Mouse (Mus musculus): ENCODE measurements around the gene Wrb. TPM values are rescaled to one million over a fixed set of nuclear protein-coding genes. Genes with fewer than 3 reads are reported as not detected.
A peak's percentile ranks its signal among the peaks of the same experiment; 100 is the strongest.
"Not testable (repeated sequence)": the region's sequence is repeated elsewhere in the genome, so short reads cannot be mapped to it uniquely, and the experiment has no call there.

Gene Wrb
- polyA plus RNA-seq, 1 experiment from 2014 or later, result 49.1 TPM

DNA sequence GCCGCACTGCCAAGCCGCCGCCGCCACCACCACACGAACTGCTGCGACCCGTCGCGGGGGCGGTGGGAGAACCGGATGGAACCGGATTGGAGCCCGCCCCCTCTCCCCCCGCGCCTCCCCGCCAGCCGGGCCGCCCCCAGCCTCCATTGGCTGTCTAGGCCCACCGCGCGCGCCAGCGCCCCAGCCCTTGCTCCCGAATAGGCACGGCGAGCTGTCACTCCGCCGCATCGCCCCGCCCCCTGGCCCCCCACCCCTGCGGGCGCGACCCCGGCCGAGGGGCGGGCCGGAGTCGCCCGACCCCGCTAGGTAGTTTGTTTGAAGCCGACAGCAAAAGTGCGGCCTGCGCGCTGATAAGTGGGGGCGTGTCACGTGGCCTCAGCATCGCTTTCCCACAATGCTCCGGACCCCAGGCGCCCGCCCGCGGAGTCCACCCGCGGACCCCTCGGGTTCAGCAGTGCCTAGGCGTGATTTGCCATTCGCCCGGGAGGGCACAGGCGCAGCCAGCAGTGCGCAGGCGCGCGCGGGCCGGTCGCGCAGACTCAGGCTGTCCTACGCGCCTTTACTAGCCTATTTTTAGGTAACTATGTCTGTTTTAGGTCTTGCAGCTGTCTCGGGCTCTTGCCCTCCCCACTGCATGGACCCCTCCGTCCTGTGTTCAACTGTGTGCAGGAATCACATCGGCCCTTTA lies 17.4 kb upstream of the Wrb start, which contains the start of gene Hmgn1:
Hmgn1 (minus strand) TSS at position 73 of the 688 bp plus-strand sequence.
- WGBS, result under 1% methylated on average over 55 of the region's 72 CpGs
- peak; percentile 98 for ATAC-seq (ENCODE audit: insufficient number of reproducible peaks, low FRiP score, low TSS enrichment, low read depth)
- Histone ChIP-seq H3K9ac (peak within 1 kb of the TSS; percentile 90), H3K4me1 (peaks cover 20% of the 10 kb centered on the region), H3K4me2 (peak within 1 kb of the TSS; percentile 67), H3K4me3 (peak within 1 kb of the TSS; percentile 95), H3K27me3 (no peaks in the 10 kb centered on the region), H3K9me3 (no peaks in the 10 kb centered on the region), H3K27ac (peak within 1 kb of the TSS; percentile 97), H3K36me3 (peaks cover 30% of the 10 kb centered on the region)

DNA sequence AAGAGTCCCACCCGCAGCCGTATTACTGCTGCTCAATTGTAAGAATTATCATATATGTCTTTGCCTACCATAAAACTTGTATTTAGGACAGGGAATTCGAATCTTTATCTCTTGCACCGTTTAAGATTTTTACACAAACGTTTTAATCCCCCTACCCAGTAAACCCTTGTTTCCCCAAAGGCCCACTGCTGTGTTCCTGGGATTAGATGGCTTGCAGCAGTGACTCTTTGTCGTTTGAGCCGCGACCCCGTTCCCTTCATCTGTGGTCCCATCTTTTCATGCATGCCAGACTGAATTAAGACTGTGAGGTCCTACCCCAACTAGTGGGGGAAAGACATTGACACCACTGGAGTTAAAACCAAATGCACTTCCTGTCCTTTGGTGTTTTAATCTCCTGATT lies 16.7 kb upstream of the Wrb start:
- Histone ChIP-seq H3K36me3 (peaks cover 24% of the 10 kb centered on the region), H3K9ac (peak overlapping the region; percentile 47; the same call in 1 of the 2 replicates), H3K4me1 (peaks cover 20% of the 10 kb centered on the region), H3K4me2 (peak overlapping the region; percentile 67), H3K9me3 (no peaks in the 10 kb centered on the region), H3K4me3 (peak overlapping the region; percentile 95), H3K27ac (peak overlapping the region; percentile 97), H3K27me3 (no peaks in the 10 kb centered on the region)
- ATAC-seq (ENCODE audit: insufficient number of reproducible peaks, low FRiP score, low TSS enrichment, low read depth), result no peak
- WGBS, result 2% methylated on average over 9 of the region's 9 CpGs

DNA sequence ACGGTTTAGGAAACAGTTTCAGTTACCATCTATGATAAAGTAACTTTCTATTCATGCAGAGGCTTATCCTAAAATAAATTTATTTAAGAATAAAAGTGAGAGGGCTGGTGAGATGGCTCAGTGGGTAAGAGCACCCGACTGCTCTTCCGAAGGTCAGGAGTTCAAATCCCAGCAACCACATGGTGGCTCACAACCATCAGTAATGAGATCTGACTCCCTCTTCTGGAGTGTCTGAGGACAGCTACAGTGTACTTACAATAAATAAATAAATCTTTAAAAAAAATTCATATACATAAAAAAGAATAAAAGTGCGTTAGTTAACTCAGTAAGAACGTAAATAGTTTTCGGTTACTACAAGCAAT lies 478 bp upstream of the Wrb start:
- H3K36me3 ChIP-seq, H3K27ac ChIP-seq, H3K9me3 ChIP-seq, H3K27me3 ChIP-seq, H3K9ac ChIP-seq: not testable (repeated sequence)
- peak overlapping the region; percentile 77 for H3K4me3 ChIP-seq
- 29% methylated on average over 6 of the region's 6 CpGs for WGBS
- peaks cover 13% of the 10 kb centered on the region for H3K4me1 ChIP-seq
- ATAC-seq (ENCODE audit: insufficient number of reproducible peaks, low FRiP score, low TSS enrichment, low read depth), result 0 out of 2 replicates have a peak, but pooled peaks have one; percentile 6
- peak overlapping the region; percentile 8; the same call in 1 of the 2 replicates for H3K4me2 ChIP-seq

- H3K36me3 ChIP-seq, result no peaks in the 10 kb centered on the region
- ATAC-seq (ENCODE audit: insufficient number of reproducible peaks, low FRiP score, low TSS enrichment, low read depth), result no peak
- peak overlapping the region; percentile 77 for H3K4me3 ChIP-seq
- H3K9me3 ChIP-seq, result no peaks in the 10 kb centered on the region
- H3K4me1 ChIP-seq, result peaks cover 13% of the 10 kb centered on the region
- H3K27me3 ChIP-seq, result no peaks in the 10 kb centered on the region
- peak overlapping the region; percentile 81 for H3K4me2 ChIP-seq
- peak overlapping the region; percentile 58 for H3K9ac ChIP-seq
- H3K27ac ChIP-seq, result 0 out of 2 replicates have a peak overlapping the region, but pooled peaks have one; percentile 28
- 1% methylated on average over 5 of the region's 5 CpGs for WGBS
These were observed 607 bp downstream of the Wrb start for GRCm38 (mm10) chr16:96145814-96146213.

DNA sequence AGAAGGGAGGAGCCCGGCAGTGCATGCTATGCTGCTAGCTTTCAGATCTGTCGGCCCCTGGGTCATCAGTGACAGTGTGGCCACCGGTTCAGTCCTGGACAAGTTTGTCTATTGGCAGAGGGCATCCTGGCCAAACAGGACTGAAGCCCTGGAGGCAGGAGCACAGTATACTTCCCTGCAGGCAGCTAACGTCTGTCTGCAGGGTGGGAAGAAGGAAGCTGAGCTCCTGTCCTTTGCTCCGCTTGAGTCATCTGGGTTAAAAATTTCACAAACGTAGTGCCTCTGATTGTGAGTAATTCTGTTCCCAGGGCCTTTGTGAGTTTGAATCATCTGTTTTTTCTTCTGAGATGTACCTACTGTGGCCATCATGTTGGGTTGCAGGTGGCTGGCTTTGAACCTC lies 3.6 kb downstream of the Wrb start:
- WGBS, result 77% methylated on average over 6 of the region's 6 CpGs
- Histone ChIP-seq H3K27me3 (no peaks in the 10 kb centered on the region), H3K4me2 (no peak overlapping the region), H3K9ac (no peak overlapping the region), H3K36me3 (0 out of 2 replicates have a peak, but pooled peaks cover 7% of the 10 kb centered on the region), H3K4me3 (no peak overlapping the region), H3K4me1 (peaks cover 20% of the 10 kb centered on the region), H3K27ac (no peak overlapping the region), H3K9me3 (no peaks in the 10 kb centered on the region)
- no peak for ATAC-seq (ENCODE audit: insufficient number of reproducible peaks, low FRiP score, low TSS enrichment, low read depth)

DNA sequence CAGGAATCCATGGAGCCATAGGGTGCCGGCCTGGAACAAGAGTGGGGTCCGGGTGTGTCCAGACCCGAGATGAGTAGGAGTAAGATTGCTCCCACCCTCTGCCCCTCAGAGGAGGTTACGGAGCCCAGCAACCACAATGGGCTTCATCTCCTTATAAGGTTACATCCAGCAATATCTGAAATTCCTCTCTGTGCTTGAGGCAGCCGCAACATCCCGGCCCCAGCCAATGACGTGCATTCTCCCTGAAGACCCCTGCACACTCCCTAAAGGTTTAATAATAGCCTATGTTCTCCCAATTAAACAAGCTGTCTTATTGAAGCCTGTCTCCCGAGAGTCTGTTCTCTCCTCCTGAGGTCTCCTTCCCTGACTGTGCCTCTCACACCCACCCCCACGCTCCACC lies 4.1 kb downstream of the Wrb start:
- no peak overlapping the region for H3K27ac ChIP-seq
- H3K4me3 ChIP-seq, result no peak overlapping the region
- no peak for ATAC-seq (ENCODE audit: insufficient number of reproducible peaks, low FRiP score, low TSS enrichment, low read depth)
- H3K27me3 ChIP-seq, result no peaks in the 10 kb centered on the region
- H3K9me3 ChIP-seq, result no peaks in the 10 kb centered on the region
- 65% methylated on average over 9 of the region's 9 CpGs for WGBS
- 0 out of 2 replicates have a peak, but pooled peaks cover 7% of the 10 kb centered on the region for H3K36me3 ChIP-seq
- peaks cover 20% of the 10 kb centered on the region for H3K4me1 ChIP-seq
- H3K9ac ChIP-seq, result no peak overlapping the region
- H3K4me2 ChIP-seq, result no peak overlapping the region

- Histone ChIP-seq H3K36me3 (peaks cover 10% of the 10 kb centered on the region; the same call in 1 of the 2 replicates), H3K27me3 (no peaks in the 10 kb centered on the region), H3K27ac (no peak overlapping the region; the same call in 1 of the 2 replicates), H3K4me3 (no peak overlapping the region), H3K4me2 (no peak overlapping the region), H3K9me3 (no peaks in the 10 kb centered on the region), H3K4me1 (peaks cover 14% of the 10 kb centered on the region), H3K9ac (0 out of 2 replicates have a peak overlapping the region, but pooled peaks have one; percentile 10)
- no peak for ATAC-seq (ENCODE audit: insufficient number of reproducible peaks, low FRiP score, low TSS enrichment, low read depth)
- WGBS, result 67% methylated on average over 4 of the region's 4 CpGs
These were observed 5.8 kb downstream of the Wrb start for GRCm38 (mm10) chr16:96150995-96151394.

GRCm38 (mm10) chr16:96151551-96151950 lies 6.3 kb downstream of the Wrb start:
- ATAC-seq (ENCODE audit: insufficient number of reproducible peaks, low FRiP score, low TSS enrichment, low read depth), result 0 out of 2 replicates have a peak, but pooled peaks have one; percentile 52
- Histone ChIP-seq H3K9ac (no peak overlapping the region), H3K9me3 (no peaks in the 10 kb centered on the region), H3K4me3 (no peak overlapping the region), H3K27ac (no peak overlapping the region; the same call in 1 of the 2 replicates), H3K36me3 (peaks cover 10% of the 10 kb centered on the region; the same call in 1 of the 2 replicates), H3K4me1 (peaks cover 9% of the 10 kb centered on the region), H3K27me3 (no peaks in the 10 kb centered on the region), H3K4me2 (no peak overlapping the region)
- 17% methylated on average over 9 of the region's 9 CpGs for WGBS

DNA sequence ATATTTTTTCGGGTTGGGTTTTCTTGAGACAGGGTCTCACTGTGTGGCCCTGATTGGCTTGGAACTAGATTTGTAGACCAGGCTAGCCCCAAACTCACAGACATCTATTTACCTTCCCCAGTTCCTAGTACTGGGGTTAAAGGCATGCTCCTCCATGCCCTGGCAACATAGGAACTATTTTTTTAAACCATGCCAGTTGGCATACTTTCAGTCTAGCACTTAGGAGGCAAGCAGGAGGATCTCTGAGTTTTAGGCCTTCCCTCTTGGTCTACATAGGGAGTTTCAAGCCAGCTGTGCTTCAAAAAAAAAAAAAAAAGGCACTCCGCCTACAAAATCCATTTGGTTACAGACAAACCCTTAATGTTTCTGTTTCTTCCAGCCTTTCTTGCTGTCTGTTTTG lies 9.3 kb downstream of the Wrb start:
- H3K4me2 ChIP-seq, result no peak overlapping the region
- no peak for ATAC-seq (ENCODE audit: insufficient number of reproducible peaks, low FRiP score, low TSS enrichment, low read depth)
- H3K36me3 ChIP-seq, result peaks cover 13% of the 10 kb centered on the region; the same call in 1 of the 2 replicates
- no peak overlapping the region for H3K9ac ChIP-seq
- peaks cover 10% of the 10 kb centered on the region for H3K4me1 ChIP-seq
- H3K27ac ChIP-seq, result no peak overlapping the region
- 92% methylated on average over 2 of the region's 2 CpGs for WGBS
- H3K9me3 ChIP-seq, result no peaks in the 10 kb centered on the region
- H3K27me3 ChIP-seq, result no peaks in the 10 kb centered on the region
- H3K4me3 ChIP-seq, result no peak overlapping the region

DNA sequence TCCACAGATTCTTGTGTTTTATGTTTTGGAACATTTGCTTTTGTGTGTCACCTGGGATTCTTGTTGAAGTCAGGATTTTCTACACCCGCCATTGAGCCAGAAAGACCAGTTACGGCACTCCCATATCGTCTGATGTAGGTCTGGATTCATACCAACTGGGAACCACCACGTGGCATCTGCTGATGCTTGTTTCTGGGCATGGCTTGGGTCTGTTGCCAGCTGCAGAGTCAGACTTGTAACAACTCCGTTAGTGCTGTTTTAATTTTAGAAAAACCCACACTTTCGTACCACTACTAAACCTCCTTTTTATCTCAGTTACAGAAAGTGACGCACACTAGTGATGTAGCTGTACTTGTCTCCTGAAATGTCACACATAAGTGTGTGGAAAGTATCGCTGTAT lies 10.8 kb downstream of the Wrb start:
- 71% methylated on average over 8 of the region's 8 CpGs for WGBS
- Histone ChIP-seq H3K9ac (no peak overlapping the region), H3K27me3 (no peaks in the 10 kb centered on the region), H3K4me1 (peaks cover 18% of the 10 kb centered on the region), H3K4me3 (no peak overlapping the region), H3K4me2 (no peak overlapping the region), H3K9me3 (no peaks in the 10 kb centered on the region), H3K27ac (peak overlapping the region; percentile 47; the same call in 1 of the 2 replicates), H3K36me3 (peaks cover 13% of the 10 kb centered on the region; the same call in 1 of the 2 replicates)
- no peak for ATAC-seq (ENCODE audit: insufficient number of reproducible peaks, low FRiP score, low TSS enrichment, low read depth)

DNA sequence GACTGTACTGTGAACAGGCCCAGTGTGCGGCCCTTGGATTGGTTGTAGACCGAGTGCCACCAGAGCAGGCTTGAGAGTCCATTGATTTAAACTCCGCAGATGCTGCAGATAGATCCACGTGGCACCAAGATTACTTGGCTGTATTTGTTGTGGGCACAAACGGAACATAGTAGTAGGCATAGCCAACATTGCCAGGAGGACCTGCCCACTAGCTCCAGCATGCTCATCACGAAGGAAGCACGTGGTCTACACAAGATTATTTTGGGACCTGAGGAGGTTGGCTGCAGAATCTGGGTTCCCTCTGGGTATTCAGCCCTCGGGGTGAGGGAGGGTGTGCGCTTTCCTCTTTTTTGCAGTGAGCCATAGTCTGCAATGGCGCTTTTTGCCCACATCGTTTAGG lies 12.0 kb downstream of the Wrb start:
- Histone ChIP-seq H3K27me3 (no peaks in the 10 kb centered on the region), H3K4me3 (no peak overlapping the region), H3K4me1 (peaks cover 11% of the 10 kb centered on the region), H3K9ac (no peak overlapping the region), H3K9me3 (no peaks in the 10 kb centered on the region), H3K36me3 (peaks cover 13% of the 10 kb centered on the region; the same call in 1 of the 2 replicates), H3K4me2 (no peak overlapping the region), H3K27ac (no peak overlapping the region)
- ATAC-seq (ENCODE audit: insufficient number of reproducible peaks, low FRiP score, low TSS enrichment, low read depth), result no peak
- 88% methylated on average over 11 of the region's 11 CpGs for WGBS

- H3K9ac ChIP-seq, result peak overlapping the region; percentile 85
- H3K9me3 ChIP-seq, result no peaks in the 10 kb centered on the region
- peak overlapping the region; percentile 91 for H3K27ac ChIP-seq
- H3K4me1 ChIP-seq, result peaks cover 11% of the 10 kb centered on the region
- ATAC-seq (ENCODE audit: insufficient number of reproducible peaks, low FRiP score, low TSS enrichment, low read depth), result no peak
- no peaks in the 10 kb centered on the region for H3K27me3 ChIP-seq
- 42% methylated on average over 12 of the region's 12 CpGs for WGBS
- H3K36me3 ChIP-seq, result peaks cover 8% of the 10 kb centered on the region; the same call in 1 of the 2 replicates
- H3K4me3 ChIP-seq, result peak overlapping the region; percentile 57
- H3K4me2 ChIP-seq, result peak overlapping the region; percentile 96
These were observed 13.4 kb downstream of the Wrb start for GRCm38 (mm10) chr16:96158511-96159080.

Data from limb, embryonic 15.5 days (tissue).